Mouse (Mus musculus): ENCODE data around the gene Gadd45g. TPM values are rescaled to one million over a fixed set of nuclear protein-coding genes. Genes with fewer than 3 reads are reported as not detected.

The Gadd45g gene
- total RNA-seq, 1 experiment from 2014 or later = 15.2 TPM

GRCm38 (mm10) chr13:51885594-51885993 is 39.1 kb downstream of the Gadd45g start:
- DNase-seq = no peak

DNA sequence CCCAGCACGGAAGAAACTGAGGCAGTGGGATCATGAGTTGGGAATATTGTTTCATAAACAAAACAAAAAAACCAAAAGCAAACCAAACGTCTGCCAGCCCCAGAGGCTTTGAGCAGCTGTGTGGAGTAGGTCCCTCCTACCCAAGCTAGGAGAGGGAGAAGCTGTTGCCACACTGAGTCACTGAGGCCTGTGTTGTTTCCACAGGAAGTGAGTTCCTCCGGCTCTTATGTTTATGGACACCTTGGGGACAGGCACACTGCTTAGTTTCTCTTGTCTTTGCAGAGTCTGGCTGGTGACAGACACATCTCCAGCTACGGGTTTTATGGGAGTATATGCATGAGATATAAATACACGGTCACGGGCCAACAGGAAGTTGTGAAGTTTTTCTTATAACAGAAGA is 39.6 kb downstream of the Gadd45g start:
- DNase-seq = no peak

- DNase-seq = no peak
These were observed 40.2 kb downstream of the Gadd45g start for GRCm38 (mm10) chr13:51886723-51887122.

DNA sequence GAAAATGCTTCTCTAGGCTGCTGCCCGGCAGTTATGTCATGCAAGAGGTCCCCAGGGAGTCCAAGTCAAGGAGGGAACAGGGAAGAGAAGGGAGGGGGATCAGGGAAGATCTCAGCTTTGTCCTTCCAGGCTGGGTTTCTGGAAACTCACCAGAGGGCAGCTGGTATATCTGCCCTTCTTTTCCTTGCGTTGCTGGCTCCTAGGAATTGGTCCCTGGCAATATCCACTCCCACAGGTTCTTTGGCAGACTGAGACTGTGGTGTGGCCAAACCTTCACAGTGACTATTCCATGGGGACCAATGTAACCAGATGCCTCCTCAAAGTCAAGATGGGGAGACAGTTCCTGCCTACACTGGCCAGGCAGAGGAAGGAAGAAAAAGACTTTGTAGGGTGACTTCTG is 41.9 kb downstream of the Gadd45g start:
- DNase-seq = no peak

GRCm38 (mm10) chr13:51891825-51892532 is 45.5 kb downstream of the Gadd45g start:
- DNase-seq = no peak

GRCm38 (mm10) chr13:51897579-51897978 is 51.1 kb downstream of the Gadd45g start:
- DNase-seq = no peak

Other genes with a start within 250 kb of the Gadd45g start
- 19.5 and 20.8 TPM in 2 replicates for gene Cks2, start 201.4 kb upstream of the Gadd45g start, total RNA-seq (2021)
- gene Secisbp2, start 195.0 kb upstream of the Gadd45g start, total RNA-seq (2021) = 32.4 and 32.8 TPM in 2 replicates
- gene Sema4d, start 52.9 kb upstream of the Gadd45g start, total RNA-seq (2021) = 15.4 and 22.0 TPM in 2 replicates

Measured in adrenal gland, postnatal 25 days (tissue).